Mouse (Mus musculus): ENCODE data around the gene Stk39.

Gene Stk39

GRCm38 (mm10) chr2:68379631-68380030 lies 92.4 kb downstream of the Stk39 start:
- DNase-seq, result no peak

DNA sequence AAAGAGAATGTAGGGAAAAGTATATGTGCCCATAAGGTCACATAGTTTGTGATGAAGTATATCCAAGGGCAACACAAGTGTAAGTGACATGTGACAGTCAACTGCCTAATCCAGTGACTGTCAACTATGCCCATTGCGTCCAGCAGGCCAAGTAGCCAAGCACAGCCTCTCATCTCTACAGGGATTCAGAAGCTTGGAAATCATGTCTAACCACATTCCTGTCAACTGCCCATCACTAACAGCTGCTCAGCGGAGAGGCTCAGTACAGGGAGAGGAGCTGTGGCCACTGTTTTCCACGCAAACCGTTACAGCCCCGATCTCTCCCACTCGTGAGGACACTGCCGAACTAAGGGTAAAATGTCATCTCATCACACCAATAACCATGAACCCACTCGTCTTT lies 93.7 kb downstream of the Stk39 start:
- DNase-seq, result no peak

GRCm38 (mm10) chr2:68377251-68377681 lies 94.8 kb downstream of the Stk39 start:
- DNase-seq, result no peak

DNA sequence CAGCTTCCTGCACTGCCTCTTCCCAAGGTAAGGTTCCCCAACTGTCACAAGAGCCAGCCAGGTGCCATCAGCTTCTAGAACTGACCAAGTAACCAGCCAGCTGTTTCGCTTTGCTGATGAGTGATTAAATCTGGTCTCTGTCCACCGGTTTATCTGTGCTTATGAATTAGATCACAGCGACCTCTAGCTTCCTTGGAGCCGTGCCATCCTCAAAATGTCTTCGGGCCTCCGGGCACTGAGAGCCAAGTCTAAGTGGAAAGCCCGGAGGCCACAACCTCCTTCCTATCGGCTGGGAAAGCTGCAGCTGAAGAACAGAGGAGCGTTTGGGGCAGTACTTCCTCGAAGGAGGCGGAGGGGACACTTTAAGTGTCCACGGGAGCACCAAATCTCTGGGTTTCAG lies 95.4 kb downstream of the Stk39 start:
- no peak for DNase-seq

GRCm38 (mm10) chr2:68374202-68374601 lies 97.9 kb downstream of the Stk39 start:
- no peak for DNase-seq

- DNase-seq, result no peak
These were observed 100.2 kb downstream of the Stk39 start for GRCm38 (mm10) chr2:68371912-68372311.

DNA sequence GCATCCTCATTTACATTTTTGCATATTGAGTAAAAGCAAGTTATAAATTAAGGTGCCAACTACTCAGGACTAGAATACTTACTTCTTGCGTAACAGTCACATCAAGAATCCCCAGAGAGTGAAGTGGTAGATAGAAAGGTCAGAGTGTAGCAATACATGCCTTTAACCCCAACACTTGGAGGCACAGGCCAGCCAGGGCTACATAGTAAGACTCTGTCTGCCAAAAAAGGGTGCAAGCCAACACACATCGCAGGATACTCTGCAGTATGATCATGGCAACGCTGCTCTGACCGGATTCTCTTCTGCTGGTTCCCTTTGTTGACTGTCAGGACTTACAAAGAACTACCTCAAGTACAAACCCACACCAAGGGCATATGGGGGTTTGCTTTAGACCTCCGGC lies 101.7 kb downstream of the Stk39 start:
- DNase-seq, result no peak

GRCm38 (mm10) chr2:68369080-68369479 lies 103.0 kb downstream of the Stk39 start:
- DNase-seq, result no peak

GRCm38 (mm10) chr2:68367944-68368343 lies 104.1 kb downstream of the Stk39 start:
- no peak for DNase-seq

DNA sequence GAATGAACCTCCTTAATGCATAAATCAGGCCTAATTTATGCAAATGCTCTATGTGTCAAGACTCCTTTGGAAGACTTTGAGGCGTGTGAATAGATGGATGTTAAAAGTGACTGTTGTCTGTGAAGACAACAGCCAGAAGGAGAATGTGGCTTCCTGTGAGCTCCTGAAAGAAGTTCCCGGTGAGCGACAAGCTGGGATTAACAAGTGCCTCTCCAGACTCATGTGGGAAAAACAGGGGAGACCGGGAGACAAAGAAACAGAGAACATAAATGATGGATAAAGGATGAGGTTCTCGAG lies 105.2 kb downstream of the Stk39 start:
- DNase-seq, result no peak

DNA sequence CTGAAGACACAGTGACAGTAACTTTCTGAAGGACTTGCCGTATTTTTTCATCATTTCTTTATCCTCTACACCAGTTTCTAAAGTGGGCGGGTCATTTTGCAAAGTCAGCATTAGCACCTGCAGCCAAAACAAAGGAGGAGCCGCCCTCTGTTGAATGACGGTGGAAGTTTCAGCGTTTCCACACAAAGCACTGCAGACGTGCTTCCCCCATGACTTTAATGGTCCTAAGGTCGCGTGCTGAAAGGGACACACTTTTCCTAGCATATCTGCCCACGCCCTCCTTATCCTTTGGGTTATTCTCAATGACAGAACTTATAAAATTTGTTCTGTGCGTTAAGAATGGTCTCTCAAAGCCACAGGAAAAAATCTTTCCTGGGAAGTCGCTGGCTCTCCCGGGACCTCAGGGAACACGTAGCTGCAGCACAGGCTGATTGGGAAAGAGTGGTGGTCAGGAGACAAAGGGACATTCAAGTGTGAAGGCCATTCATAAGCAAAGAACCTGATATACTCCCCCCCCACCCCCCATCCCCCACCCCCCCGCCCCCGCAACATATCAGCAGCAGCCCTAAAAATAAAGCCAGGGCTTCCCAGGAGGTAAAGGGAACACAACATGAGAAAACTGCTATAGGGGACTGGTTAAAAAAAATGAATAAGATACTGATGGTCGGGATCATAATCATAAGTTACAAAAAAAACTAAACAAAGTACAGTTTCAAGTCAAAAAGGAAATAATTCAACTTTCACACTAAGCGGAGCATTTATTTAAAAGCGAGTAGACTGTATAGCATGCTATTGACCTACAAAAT lies 105.8 kb downstream of the Stk39 start:
- DNase-seq, result peak; percentile 36 to 55

DNA sequence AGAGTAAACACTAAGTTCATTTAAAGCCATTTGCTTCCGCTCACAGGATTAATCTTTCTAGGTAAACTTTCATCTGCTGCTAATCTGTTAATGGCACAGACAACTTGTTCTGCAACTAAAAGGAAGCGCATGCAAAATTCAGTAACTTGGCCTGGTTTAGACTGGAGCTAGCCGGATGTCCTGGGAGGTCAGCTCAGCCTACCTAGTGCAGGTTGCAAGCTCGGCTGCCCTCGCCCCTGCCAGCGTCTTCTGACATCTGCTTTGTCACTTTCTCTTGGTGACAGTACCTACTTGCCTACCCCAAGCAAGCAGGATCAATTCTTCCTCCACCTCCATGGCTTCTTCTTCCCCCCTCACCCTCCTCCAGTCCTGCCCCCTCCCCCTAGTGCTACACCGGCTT lies 106.6 kb downstream of the Stk39 start:
- no peak for DNase-seq

DNA sequence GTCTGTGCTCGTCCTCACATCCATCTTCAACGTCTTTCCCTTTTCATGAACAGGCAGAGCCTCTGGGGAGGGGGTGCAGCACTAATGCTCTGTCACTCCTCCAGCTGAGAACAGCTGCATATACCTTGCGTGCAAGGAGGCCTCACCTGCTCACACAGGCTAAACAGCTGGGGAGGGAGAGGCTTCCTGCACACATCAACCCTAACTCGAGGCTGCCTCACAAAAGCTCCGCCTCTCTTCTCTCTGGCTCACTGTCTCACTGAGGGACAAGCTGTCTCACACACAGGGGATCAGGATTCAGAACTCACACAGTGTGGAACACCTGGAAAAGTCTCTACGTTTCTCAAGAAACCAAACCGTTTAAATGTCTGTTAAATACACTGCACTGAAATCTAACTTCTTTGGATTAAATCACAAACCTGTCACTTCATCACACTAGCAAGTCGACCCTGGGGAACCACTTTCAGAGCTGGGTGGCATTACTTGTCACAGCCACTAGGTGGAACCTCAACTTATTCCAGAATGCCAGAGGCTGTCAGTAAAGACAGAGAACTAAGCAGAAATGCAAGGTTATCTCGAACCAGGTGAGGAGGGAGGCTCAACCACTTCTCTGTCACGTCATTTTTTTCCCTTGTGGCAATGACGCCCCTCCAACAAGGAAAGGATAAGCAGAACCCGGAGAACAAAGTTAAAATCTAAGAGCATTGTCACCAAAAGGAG lies 107.7 kb downstream of the Stk39 start:
- peak; percentile 56 to 58 for DNase-seq

- DNase-seq, result no peak
These were observed 108.9 kb downstream of the Stk39 start for GRCm38 (mm10) chr2:68363159-68363558.

DNA sequence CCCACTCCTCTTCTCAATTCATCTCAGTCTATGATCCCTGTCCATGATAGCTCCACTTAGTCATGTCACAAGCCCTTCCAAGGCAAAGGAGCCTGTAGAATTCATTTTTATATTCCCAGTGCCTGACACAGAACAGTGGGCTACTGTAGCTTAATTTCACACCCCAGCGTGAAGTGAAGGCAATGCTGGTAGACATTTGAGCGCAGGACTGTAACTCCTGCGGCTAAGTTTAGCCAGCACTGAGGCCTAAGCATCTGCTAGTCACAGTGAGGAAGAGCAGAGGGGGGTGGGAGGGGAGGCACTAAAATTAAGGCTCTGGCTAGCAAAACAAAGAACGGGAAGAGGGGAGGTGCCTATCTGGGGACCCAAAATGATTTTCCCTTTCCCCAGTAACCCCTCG lies 110.4 kb downstream of the Stk39 start:
- no peak for DNase-seq

GRCm38 (mm10) chr2:68350621-68351020 lies 121.4 kb downstream of the Stk39 start:
- DNase-seq, result peak; percentile 40 to 51

DNA sequence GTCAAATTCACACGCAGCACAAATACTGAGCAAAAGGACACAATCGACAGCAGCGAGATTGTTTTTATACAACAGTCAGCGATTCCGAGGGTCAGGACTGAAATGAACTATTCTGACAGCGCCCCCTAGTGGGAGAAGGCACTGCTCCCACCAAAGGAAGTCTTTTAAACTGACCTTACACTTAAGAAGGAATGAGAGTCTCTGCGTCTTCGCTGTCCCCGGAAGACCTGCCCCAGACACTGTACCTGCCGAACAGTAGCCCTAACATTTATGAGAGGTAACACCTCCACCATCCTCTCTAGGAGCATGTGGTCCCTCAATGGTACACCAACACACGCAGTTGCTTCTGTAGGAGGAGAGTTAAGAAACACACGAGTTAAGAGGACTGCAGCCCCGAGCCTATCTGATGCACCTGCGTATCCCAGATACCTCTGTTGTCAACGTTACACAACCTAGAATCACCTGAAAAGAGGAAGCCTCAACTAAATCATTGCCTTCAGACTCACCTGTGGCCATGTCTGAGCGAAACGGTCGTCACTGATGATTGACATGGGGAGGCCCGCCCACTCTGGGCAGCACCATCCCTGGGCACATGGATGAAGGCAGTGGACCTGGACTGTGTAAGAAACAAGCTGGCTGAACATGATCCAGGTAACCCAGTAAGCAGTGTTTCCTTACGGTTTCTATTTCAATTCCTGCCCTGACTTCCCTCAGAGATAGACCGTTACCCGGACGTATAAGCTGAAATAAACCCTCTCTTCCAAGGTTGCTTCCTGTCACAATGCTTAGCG lies 122.3 kb downstream of the Stk39 start:
- peak; percentile 49 to 63 for DNase-seq

DNA sequence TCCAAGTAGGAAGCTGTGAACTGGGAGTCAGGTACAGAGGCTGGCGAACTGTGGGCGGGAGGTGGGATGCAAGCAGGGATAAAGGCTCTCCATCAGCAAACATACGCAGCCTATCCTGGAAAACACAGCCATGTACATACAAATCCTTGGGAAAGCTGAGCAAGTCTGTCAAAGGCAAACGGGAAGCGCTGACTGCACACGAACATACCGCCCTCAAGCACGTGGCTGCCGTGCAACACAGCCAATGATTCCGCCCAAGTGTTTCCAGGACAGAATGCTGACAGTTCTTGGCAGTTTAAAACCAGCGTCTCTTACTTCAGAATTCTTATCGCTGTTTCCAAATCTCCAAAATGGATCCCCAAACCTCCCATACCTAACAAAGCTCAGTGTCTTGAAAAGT lies 123.1 kb downstream of the Stk39 start:
- no peak for DNase-seq

GRCm38 (mm10) chr2:68346606-68347237 lies 125.3 kb downstream of the Stk39 start:
- DNase-seq, result no peak

- no peak for DNase-seq
These were observed 126.8 kb downstream of the Stk39 start for GRCm38 (mm10) chr2:68345269-68345668.

- no peak for DNase-seq
These were observed 128.3 kb downstream of the Stk39 start for GRCm38 (mm10) chr2:68343751-68344150.

- DNase-seq, result no peak
These were observed 129.9 kb downstream of the Stk39 start for GRCm38 (mm10) chr2:68342122-68342646.

GRCm38 (mm10) chr2:68336913-68337312 lies 135.2 kb downstream of the Stk39 start:
- DNase-seq, result no peak

Data from thymus, postnatal 36 days (tissue).